Mouse (Mus musculus): ENCODE data around the gene Galnt7.

Gene Galnt7

GRCm38 (mm10) chr8:57628787-57629664 lies 23.8 kb downstream of the Galnt7 start:
- DNase-seq (ENCODE audit: extremely low spot score, low spot score) = no peak

GRCm38 (mm10) chr8:57627946-57628786 lies 24.7 kb downstream of the Galnt7 start:
- no peak for DNase-seq (ENCODE audit: extremely low spot score, low spot score)

GRCm38 (mm10) chr8:57623955-57624354 lies 28.9 kb downstream of the Galnt7 start:
- no peak for DNase-seq (ENCODE audit: extremely low spot score, low spot score)

- DNase-seq (ENCODE audit: extremely low spot score, low spot score) = no peak
Measured at GRCm38 (mm10) chr8:57623051-57623450, 29.8 kb downstream of the Galnt7 start.

GRCm38 (mm10) chr8:57616965-57617364 lies 35.9 kb downstream of the Galnt7 start:
- DNase-seq (ENCODE audit: extremely low spot score, low spot score) = no peak

GRCm38 (mm10) chr8:57615016-57615657 lies 37.7 kb downstream of the Galnt7 start:
- DNase-seq (ENCODE audit: extremely low spot score, low spot score) = no peak

- no peak for DNase-seq (ENCODE audit: extremely low spot score, low spot score)
Measured at GRCm38 (mm10) chr8:57611419-57611977, 41.3 kb downstream of the Galnt7 start.

- DNase-seq (ENCODE audit: extremely low spot score, low spot score) = no peak
Measured at GRCm38 (mm10) chr8:57610706-57611418, 42.0 kb downstream of the Galnt7 start.

- no peak for DNase-seq (ENCODE audit: extremely low spot score, low spot score)
Measured at GRCm38 (mm10) chr8:57602511-57602910, 50.3 kb downstream of the Galnt7 start.

GRCm38 (mm10) chr8:57601987-57602418 lies 50.8 kb downstream of the Galnt7 start:
- DNase-seq (ENCODE audit: extremely low spot score, low spot score) = no peak

GRCm38 (mm10) chr8:57599813-57600555 lies 52.8 kb downstream of the Galnt7 start:
- no peak for DNase-seq (ENCODE audit: extremely low spot score, low spot score)

GRCm38 (mm10) chr8:57595853-57596252 lies 57.0 kb downstream of the Galnt7 start:
- no peak for DNase-seq (ENCODE audit: extremely low spot score, low spot score)

GRCm38 (mm10) chr8:57594175-57594885 lies 58.5 kb downstream of the Galnt7 start:
- no peak for DNase-seq (ENCODE audit: extremely low spot score, low spot score)

- no peak for DNase-seq (ENCODE audit: extremely low spot score, low spot score)
Measured at GRCm38 (mm10) chr8:57592604-57593003, 60.2 kb downstream of the Galnt7 start.

GRCm38 (mm10) chr8:57591681-57592080 lies 61.2 kb downstream of the Galnt7 start:
- no peak for DNase-seq (ENCODE audit: extremely low spot score, low spot score)

- DNase-seq (ENCODE audit: extremely low spot score, low spot score) = no peak
Measured at GRCm38 (mm10) chr8:57590015-57590414, 62.8 kb downstream of the Galnt7 start.

- DNase-seq (ENCODE audit: extremely low spot score, low spot score) = no peak
Measured at GRCm38 (mm10) chr8:57589176-57589575, 63.7 kb downstream of the Galnt7 start.

- DNase-seq (ENCODE audit: extremely low spot score, low spot score) = no peak
Measured at GRCm38 (mm10) chr8:57588604-57589003, 64.2 kb downstream of the Galnt7 start.

- no peak for DNase-seq (ENCODE audit: extremely low spot score, low spot score)
Measured at GRCm38 (mm10) chr8:57586667-57587066, 66.2 kb downstream of the Galnt7 start.

Measured in neural tube, embryonic 10.5 days (tissue).